Mouse (Mus musculus) cerebellum, adult (tissue): ENCODE data around the gene Sh2d5.

Source experiments
- ATAC-seq: cut with Nextera tagmentation; 2 replicates; pipeline ENCODE4 v1.9.2; 2017; ENCODE audit warnings: mild to moderate bottlenecking, moderate library complexity, mixed read lengths; ENCODE audit not compliant: insufficient number of reproducible peaks, low FRiP score, low TSS enrichment

The Sh2d5 gene

DNA sequence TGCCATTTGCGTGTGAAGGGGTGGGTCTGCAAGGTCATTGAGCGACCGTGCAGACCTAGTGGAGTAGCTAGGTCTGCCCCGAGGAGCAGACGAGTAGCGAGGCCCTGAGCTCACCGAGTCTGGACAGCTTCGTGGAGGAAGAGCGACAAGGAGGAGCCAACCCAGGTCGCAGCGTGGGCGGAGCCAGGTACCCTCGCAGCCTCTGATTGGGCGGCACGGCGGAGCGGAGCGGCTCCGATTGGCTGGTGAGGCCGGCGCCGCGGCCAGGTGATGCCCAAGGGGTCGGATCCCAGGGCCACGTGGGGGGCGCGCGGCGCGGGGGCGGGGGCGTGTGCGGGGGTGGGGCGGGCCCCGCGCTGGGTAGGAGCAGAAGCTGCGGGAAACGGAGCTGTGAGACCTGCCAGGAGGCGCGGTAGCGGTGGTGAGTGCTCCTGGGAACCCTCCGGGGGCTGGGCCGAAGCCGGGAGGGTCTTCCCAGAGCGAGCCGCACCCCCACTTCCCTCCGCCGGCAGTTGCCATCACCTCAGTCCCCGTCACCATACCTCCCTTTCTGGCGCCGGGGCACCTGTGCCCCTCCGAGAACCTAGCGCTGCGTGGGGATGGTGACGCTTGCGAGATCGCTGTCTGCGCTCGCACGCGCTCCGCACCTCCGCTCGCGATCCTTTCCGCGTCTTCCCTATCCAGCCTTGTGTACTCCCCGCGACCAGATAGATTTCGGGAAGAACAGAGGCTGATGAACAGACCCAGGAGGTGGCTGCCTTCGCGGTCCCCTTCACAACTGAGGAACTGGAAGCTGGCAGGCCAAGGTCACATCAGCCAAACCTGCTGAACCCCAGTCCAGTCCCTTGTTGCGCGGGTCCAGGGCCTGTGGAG, at the start of gene Sh2d5, which contains the start of gene Kif17:
Gene Sh2d5 (plus strand): TSS at position 316 of the 873 bp plus-strand sequence.
Gene Kif17 (plus strand): TSS at position 348 of the 873 bp plus-strand sequence.
- peak; percentile 97 for ATAC-seq

DNA sequence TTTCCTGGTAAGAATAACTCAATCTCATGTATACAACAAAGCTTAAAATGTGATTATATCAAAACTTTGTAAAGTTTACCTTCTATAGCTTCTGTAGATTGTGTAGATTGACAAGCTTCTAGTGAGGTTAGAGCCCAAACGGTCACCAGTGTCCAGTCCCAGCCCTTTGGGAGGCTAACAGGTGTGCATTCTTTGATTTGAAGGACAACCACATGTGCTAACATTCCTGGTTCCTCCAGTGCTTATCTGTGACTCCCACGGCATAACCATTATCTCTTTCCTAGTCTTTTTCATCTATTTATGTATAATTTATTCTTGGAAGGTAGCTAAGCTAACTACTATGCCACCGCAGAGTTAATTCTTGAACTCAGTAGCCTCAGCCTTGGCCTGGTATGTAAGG, 49.4 kb upstream of the Sh2d5 start:
- no peak for ATAC-seq

DNA sequence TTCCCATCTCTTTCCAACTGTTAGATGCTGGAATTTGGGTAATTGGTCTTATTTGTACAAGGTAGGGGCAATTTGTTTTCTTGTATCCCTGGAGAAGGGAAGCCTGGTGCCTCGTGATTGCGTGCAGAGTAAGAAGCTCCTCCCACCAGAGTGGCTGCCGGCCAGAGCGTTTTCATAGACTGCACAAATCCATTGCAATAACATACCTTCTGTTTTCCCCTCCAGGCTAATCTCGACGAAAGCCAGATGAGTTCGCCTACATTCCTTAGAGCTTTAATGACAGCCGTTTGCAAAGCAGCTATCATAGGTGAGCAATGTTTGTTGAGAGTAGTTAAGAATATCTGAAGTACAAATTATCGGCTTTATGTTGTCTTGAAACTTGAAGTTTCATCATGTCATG, 48.5 kb upstream of the Sh2d5 start:
- ATAC-seq: no peak

DNA sequence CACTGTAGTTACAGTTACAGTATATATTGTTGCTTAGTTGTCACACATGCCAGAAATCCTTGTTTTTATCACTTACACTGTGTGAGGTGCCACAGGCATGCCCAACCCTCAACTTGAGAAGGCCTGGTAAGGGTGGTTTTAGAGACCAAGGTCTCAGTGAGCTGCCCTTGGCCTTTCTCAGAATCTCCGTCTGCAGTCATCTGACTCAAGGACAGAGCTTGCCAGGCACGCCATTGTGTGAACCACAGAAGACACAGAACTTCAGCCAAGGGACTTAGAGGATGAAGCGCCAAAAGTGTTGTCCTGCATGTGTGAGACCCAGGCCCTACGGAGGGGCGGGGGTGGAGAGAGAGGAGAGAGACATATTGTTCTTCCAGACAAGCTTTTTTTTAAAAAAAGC, 40.1 kb upstream of the Sh2d5 start:
- ATAC-seq: no peak

DNA sequence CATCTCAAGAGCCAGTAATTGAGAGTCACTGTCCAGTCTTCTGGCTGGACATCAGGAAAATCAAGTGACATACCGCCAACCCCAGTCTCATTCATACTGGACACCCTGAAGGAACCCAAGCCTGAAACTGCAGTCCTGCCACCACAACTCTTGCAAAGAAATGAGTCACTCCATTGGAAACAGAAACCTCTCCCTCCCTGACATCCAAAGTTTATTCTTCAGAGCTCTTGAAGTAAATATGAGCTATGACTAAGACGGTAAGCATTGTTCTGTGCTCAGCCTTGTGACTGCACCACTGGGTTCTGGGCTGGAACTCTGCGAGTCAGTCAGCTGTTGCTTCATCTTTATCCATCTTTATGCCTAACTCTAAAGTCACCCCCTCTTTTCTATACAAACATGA, 36.3 kb upstream of the Sh2d5 start:
- no peak for ATAC-seq

DNA sequence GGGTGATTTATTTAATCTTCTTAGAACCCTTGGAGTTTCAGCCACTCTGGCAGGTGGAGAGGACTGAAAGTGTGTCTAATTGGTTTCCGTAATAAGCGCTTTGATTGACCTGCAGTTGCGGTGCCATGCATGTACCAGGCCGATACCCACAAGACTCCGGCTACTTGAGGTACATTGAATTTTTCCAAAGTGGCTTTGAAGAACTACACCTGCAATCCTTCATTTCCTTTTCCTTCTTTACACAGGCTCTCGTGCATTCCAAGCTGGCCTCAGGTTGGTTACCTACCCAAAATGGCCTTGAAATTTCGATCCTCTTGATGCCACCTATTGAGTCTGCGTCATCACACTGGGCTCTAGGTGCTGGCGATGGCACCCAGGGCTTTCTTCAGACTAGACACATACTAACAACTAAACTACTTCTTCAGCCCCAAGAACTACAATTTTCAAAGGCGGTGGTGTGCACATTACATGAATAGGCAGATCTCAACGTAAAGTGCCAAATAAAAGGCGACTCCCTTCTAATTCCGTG, 34.5 kb upstream of the Sh2d5 start:
- no peak for ATAC-seq

DNA sequence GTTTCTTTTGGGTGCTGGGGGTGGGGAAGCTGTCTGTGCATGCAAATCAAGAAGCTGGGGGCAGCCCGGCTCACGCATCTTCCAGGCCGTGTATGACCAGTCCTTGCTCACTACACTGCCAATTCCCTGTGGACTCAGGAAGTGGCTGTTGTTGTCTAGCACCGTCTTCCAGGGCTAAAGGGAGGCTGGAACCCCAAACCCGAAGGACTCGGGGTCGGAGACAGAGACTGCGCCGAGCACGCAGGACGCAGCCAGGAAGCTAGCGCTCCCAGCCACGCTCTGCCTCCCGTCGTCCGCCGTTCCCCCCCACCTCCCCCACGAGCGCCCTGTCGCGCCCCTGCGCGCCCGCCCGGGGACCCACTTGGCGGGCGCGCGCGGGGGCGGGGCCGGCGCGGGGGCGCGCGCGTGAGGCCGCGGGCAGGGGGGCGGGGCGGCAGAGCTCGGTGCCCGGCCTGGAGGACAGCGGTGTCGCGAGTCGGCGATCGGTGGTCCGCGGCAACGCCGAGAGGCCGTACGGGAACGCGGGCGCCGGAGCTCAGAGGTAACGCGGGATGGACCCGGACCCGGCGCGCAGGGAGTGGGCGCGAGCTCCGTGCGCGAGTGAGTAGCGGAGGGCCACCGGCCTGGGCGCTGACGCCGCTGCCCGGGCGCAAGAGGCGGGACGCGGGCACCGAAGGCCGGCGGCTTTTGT, 33.9 kb upstream of the Sh2d5 start, which contains the start of gene Hp1bp3:
Gene Hp1bp3 (plus strand): TSS at position 97 of the 691 bp plus-strand sequence.
- peak; percentile 63 for ATAC-seq

DNA sequence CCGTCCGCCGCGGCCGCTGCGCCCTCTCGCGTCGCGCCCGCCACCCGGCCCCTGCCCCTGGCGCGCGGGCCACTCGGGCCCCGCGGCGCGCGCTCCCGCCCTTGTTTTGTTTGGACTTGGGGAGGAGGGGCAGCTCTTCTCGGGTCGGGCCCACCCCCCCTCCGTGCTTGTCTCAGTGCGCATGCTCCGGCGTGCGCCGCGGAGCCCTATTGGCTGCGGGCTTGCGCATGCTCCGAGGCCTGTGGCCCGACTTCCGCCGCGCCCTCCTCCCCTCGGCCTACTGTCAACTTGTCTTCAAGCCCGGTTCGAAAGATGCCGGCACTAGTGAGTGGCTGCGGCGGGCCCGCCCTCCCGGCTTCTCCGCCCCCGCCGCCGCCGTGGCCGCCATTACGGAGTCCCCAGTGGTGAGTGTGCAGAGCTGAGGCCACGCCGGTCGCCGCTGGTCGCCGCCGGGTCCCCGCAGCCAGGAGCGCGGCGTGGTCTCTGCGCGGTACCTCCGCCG, 33.3 kb upstream of the Sh2d5 start:
- ATAC-seq: peak; percentile 89

DNA sequence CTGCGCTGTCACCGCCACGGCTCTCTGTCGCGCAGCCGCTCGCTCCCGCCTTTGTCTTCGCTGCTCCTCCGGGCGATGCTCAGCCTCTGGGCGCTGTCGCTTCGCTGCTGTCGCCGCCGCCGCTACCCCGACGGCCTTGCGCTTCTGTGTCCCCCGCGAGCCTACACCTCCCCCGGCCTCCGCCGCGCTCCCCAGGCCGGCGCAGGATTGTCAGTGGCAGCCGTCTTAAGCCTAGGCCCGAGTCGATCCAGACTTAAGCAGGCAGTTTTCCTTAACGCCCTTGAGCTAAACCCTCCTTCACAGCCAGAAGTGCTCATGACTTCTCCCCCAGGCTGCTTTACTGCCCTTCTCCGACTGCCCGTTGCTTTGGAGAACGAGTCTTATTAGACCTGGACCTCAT, 32.8 kb upstream of the Sh2d5 start:
- ATAC-seq: 0 out of 2 replicates have a peak, but pooled peaks have one; percentile 43

DNA sequence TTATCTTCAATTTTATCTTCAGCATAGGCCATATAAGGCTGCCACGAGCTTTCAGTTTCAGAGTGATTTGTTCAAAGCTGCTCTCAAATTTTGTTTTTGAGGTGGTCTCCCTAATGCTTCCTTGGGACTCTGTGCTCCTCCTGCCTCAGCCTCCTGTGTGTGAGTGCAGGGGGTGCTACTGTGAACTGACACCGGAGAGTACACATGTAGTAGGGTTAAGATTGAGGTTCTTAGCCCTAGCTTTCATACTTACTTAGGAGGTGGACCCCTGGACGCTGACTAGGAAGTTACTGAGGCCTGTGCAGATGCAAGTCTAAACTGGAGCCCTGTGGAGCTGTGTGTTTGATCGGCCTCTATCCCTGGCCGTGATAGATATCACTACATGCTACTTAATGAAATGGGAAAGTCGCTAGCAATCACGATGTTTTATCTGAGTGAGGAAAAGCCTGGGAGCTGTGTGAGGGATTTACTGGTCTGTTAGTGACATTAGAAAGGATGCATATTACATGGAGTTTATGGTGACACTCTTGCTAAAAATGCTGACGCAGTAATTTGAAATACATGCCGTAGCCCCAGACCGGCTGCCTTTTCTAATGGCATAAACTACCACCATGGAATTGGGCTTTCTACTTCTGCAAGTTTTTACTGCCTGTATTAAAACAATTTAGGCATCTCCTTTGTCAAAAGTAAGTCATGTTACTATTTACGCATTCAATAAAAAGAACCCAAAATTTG, 32.1 kb upstream of the Sh2d5 start:
- no peak for ATAC-seq

DNA sequence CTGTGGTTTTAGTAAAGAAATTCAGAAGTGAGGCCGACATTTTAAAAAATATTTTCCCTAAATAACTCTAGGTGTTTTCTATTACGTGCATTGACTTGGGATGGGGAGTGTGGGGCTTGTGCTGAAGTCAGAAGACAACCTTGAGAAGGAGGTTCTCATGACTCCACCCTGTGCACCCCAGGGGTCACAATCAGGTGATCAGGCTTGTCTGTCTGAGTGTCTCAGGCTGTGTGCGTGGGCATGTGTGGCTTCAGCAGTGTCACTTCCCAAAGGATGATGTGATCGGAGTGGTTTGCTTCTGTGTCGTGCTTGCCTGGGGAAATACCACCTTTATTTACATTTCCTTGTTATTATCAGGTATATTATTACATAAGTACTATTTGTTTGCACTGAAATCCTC, 30.9 kb upstream of the Sh2d5 start:
- ATAC-seq: no peak

DNA sequence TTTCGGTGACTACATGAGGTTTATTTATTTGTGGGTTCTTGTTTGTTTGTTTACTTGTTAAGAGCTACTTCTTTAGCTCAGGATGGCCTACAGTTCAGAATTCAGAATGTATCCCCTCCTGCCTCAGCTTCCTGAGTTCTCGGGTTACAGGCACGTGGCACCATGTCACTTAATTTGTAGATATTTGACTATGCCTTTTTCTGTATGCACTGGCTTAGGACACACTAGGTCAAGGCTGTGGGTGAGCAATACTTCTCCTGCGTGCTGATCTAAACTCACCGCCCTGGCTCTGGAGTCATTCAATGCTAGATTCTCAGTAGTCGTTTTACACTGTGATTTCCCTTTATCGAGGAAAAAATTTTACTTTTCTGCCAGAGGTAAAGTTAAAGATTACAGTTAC, 29.4 kb upstream of the Sh2d5 start:
- no peak for ATAC-seq

DNA sequence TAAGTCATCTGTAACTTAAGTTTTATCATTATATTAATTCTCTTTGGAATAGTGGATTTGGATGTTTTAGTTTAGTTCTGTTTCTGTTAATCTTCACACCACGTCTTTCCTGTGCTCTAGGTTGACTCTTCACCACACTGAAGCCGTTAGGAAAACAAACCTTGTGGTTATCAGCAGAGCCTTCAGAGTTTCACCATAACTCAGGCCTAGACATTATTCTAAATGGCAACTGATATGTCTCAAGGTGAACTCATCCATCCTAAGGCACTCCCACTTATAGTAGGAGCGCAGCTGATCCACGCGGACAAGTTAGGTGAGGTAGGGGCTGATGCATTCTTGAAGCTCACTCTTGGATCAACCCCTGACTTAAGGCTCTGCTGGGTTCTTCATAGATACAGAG, 28.8 kb upstream of the Sh2d5 start:
- ATAC-seq: no peak

DNA sequence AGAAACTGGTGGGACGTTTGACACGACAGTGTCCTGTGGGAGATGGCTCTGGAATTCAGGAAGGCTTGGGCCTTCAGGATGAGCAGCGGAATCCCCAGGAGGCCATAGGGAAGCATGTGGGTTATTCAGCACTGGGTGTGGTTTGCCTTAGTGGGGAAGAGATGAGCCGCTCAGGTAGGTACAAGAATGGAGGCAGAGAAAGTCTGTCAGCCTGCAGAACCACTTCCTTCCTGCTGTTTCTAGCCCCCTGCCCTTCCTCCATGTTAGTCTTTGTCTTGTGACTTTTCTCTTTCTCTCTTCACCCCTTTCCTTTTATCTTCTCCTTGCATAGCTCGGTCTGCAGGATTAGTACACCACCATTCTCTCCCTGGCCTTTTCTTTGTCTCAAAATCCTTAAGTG, 27.8 kb upstream of the Sh2d5 start:
- no peak for ATAC-seq

DNA sequence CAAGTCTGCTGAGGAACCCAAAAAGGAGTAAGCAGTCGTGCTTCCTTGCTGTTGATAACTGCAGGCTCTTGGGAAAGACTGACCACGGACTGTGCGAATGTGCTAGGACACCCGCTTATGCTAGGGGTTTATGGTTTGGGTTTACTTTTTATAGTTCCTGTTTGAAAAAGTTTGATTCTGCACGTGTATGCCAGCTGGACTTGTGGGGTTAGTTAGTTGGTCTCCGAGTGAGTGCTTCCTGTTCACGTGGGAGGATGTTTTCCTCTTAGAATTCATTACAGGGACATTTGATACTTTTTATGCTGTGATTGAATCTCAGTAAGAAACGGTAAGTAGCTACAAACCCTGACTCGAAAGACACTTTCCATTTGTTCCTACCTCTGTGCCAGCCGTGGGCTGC, 26.6 kb upstream of the Sh2d5 start:
- no peak for ATAC-seq

DNA sequence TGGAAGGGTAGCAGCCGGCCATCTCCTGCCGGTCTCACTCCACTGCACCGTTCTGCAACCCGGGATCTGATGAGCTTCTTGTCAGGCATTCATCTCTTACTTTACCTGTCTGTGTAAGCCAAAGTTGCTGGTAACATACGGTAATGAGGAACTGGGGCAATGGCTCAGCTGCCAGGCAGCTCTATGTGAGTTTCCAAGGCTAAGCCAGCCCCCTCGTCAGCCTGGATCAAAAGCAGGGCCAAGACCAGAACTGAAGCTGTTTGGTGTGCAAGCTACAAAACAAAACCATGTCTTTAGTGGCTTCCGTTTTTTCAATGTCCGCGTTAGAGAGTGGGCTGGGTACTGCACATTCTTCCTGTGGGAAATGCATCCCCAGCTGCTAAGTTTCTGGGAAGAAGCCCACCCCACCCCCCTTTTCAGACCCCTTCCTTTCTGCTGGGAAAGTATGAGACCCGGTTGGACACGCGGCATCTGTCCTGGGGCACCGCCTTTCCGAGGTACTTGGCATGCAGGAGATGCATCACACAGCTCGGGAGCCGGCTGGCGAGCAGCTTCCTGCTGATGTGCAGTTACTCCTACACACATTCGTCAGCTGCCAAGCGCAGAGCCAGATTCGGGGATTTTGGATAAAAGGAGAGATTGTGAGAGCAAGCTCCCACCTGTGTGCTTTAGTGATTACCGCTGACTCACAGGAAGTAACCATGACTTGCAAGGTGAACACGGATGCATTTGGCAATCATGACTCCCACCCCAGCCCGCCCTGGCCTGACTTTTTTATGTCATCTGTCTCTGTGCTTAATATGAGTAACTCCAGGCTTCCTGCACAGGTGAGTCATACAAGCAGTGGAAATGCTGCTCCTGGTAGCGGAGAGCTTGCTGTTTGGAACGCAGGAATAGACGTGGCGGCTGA, 3.2 kb upstream of the Sh2d5 start:
- ATAC-seq: no peak

DNA sequence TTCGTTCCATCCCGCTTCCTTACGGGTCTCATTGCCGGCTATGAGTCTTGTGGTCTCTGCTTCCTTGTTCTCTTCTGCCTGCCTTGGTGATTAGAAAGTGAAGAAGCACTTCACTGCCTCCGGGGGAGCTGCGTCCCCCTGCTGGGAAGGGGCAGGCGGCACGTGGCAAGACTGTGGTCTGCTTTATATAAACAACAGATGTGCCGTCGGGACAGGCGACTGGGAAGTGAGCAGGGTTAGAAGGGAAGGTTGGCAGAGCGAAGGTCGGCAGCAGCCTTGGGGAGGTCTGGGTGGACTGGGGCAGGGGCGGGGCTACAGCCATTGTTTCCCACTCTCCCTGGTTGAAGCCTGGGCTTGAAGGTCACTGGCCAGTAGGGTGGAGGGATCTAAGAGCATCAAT, 1.6 kb downstream of the Sh2d5 start:
- ATAC-seq: no peak

DNA sequence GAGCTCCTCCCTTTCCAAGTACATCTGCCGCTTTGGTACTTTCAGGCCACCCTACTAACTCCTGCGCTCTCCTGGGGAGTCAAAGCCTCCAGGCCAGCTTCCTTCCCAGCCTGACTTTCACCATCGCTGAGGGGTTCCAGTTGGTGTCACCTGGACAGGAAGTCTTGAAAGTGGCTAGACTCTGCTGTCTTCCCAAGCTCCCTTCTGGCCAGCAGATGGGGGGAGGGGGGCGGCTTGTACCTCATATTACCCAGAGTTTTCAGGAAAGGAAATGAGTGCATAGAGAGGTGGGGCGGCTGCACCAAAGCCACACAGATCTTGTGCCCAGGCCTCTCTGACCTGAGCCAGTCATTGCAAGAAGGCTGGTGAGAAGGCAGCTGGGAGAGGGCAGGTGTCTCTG, 2.0 kb downstream of the Sh2d5 start:
- ATAC-seq: no peak

DNA sequence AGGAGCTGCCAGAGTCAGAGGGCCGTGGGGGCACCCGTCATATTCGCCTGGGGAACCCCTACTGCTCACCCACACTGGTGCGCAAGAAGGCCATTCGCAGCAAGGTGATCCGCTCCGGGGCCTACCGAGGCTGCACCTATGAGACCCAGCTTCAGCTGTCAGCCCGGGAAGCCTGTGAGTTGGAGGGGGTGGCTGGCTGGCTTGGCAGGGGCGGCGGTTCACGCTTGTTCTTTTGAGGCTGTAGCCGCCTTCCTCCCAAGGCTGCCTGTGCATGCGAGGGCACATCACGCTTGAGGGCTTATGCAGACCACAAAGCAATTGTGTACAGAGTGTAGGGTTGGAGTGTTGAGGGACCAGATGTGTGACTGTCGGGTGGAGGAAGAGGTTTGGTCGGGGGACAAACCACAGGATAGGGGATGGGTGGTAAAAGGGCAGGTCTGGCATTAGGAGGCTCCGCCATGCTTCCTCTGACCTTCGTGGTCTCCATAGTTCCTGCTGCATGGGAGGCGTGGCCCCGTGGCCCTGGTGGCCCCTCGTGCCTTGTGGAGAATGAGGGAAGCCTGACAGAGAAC, 7.0 kb downstream of the Sh2d5 start:
- ATAC-seq: no peak
